Mouse (Mus musculus): ENCODE data around the gene Gmfb.

DNA sequence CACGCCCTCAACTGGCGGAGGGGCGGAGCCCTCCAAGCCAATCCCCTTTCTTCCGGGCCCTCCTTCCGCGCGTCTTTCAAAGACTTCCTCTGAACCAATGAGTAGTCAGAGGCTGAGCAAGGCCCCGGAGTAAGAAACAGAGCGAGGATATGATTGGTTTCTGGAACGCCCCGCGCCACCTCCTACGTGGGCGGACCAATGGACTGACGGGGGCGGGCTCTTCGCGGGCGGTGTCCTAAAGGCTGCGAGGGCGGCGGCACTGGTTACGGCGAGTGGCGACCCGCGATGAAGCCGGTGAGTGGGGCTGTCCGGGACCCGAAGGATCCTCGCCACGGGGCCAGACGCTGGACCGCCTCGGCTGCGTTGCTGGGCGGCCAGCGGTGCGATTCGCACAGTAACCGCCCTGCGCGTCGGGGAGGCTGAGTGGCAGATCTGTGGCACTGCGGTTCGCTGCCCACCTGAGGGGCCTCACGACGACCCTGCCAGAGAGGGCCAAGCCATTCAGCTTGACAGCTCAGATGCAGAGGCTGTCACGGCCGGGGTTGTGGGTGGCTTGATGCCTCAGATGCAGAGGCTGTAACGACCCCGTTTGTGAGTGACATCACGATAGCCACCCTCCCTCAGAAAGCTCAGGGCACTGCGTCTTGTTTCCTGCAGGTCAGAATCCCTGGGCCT is 61.5 kb downstream of the Gmfb start, which contains the start of gene Cdkn3:
- TF ChIP-seq CTCF (conservative IDR thresholded peaks at IDR 0.05; ENCODE audit: low read length) (no peak), POU5F1 (IDR thresholded peaks at IDR 0.05; ENCODE audit: borderline replicate concordance, low read length) (no peak)
